Mouse (Mus musculus): ENCODE data around the gene Fcho1. TPM values are rescaled to one million over a fixed set of nuclear protein-coding genes. Genes with fewer than 3 reads are reported as not detected.

The Fcho1 gene
- total and polyA plus RNA-seq, 2 experiments from 2014 or later: 89.5 to 114 TPM

GRCm38 (mm10) chr8:71682832-71683231 is 42.7 kb downstream of the Fcho1 start:
- WGBS: 60% methylated on average over 12 of the region's 12 CpGs
- Histone ChIP-seq H3K36me3 (ENCODE audit: insufficient read depth, low read length) (no peaks in the 10 kb centered on the region), H3K4me2 (ENCODE audit: low read depth, low read length, poor library complexity, severe bottlenecking) (no peak overlapping the region), H3K27me3 (ENCODE audit: insufficient read depth, low read length) (peaks cover 92% of the 10 kb centered on the region), H3K4me3 (ENCODE audit: low read depth, low read length) (no peak overlapping the region), H3K4me1 (ENCODE audit: insufficient read depth, low read length) (no peaks in the 10 kb centered on the region), H3K9me3 (ENCODE audit: low read length) (no peaks in the 10 kb centered on the region), H3K27ac (ENCODE audit: low read depth, low read length) (no peak overlapping the region), H3K9ac (replicated peaks; ENCODE audit: low read length, poor library complexity, severe bottlenecking) (no peak overlapping the region)
- ATAC-seq (ENCODE audit: low FRiP score) (no peak), DNase-seq (ENCODE audit: low spot score) (no peak)
- no peak for TF ChIP-seq CTCF (IDR thresholded peaks at IDR 0.05)

GRCm38 (mm10) chr8:71681369-71681915 is 44.1 kb downstream of the Fcho1 start:
- TF ChIP-seq CTCF (IDR thresholded peaks at IDR 0.05): no peak

GRCm38 (mm10) chr8:71680471-71680870 is 45.0 kb downstream of the Fcho1 start:
- Histone ChIP-seq H3K9ac (replicated peaks; ENCODE audit: low read length, poor library complexity, severe bottlenecking) (no peak overlapping the region), H3K27ac (ENCODE audit: low read depth, low read length) (no peak overlapping the region), H3K36me3 (ENCODE audit: insufficient read depth, low read length) (no peaks in the 10 kb centered on the region), H3K27me3 (ENCODE audit: insufficient read depth, low read length) (peaks cover 75% of the 10 kb centered on the region), H3K9me3 (ENCODE audit: low read length) (no peaks in the 10 kb centered on the region), H3K4me3 (ENCODE audit: low read depth, low read length) (0 out of 2 replicates have a peak overlapping the region, but pooled peaks have one; percentile 8), H3K4me1 (ENCODE audit: insufficient read depth, low read length) (no peaks in the 10 kb centered on the region; the same call in 1 of the 2 replicates), H3K4me2 (ENCODE audit: low read depth, low read length, poor library complexity, severe bottlenecking) (no peak overlapping the region)
- ATAC-seq (ENCODE audit: low FRiP score): no peak
- DNase-seq (ENCODE audit: low spot score): no peak
- WGBS: 8% methylated on average over 21 of the region's 21 CpGs
- TF ChIP-seq CTCF (IDR thresholded peaks at IDR 0.05): no peak

More at GRCm38 (mm10) chr8:71681369-71681915, 44.1 kb downstream of the Fcho1 start:
- Histone ChIP-seq H3K36me3 (ENCODE audit: insufficient read depth, low read length) (no peaks in the 10 kb centered on the region), H3K4me2 (ENCODE audit: low read depth, low read length, poor library complexity, severe bottlenecking) (no peak overlapping the region), H3K27me3 (ENCODE audit: insufficient read depth, low read length) (peaks cover 83% of the 10 kb centered on the region), H3K27ac (ENCODE audit: low read depth, low read length) (no peak overlapping the region), H3K9ac (replicated peaks; ENCODE audit: low read length, poor library complexity, severe bottlenecking) (no peak overlapping the region), H3K9me3 (ENCODE audit: low read length) (no peaks in the 10 kb centered on the region), H3K4me3 (ENCODE audit: low read depth, low read length) (no peak overlapping the region), H3K4me1 (ENCODE audit: insufficient read depth, low read length) (no peaks in the 10 kb centered on the region)
- no peak for ATAC-seq (ENCODE audit: low FRiP score)
- no peak for DNase-seq (ENCODE audit: low spot score)
- WGBS: 6% methylated on average over 18 of the region's 18 CpGs

GRCm38 (mm10) chr8:71679550-71680168 is 45.9 kb downstream of the Fcho1 start:
- Histone ChIP-seq H3K9ac (replicated peaks; ENCODE audit: low read length, poor library complexity, severe bottlenecking) (0 out of 2 replicates have a peak overlapping the region, but pooled peaks have one; percentile 0), H3K4me1 (ENCODE audit: insufficient read depth, low read length) (no peaks in the 10 kb centered on the region; the same call in 1 of the 2 replicates), H3K27ac (ENCODE audit: low read depth, low read length) (no peak overlapping the region), H3K9me3 (ENCODE audit: low read length) (no peaks in the 10 kb centered on the region), H3K4me3 (ENCODE audit: low read depth, low read length) (peak overlapping the region; percentile 29), H3K27me3 (ENCODE audit: insufficient read depth, low read length) (peaks cover 67% of the 10 kb centered on the region), H3K36me3 (ENCODE audit: insufficient read depth, low read length) (no peaks in the 10 kb centered on the region), H3K4me2 (ENCODE audit: low read depth, low read length, poor library complexity, severe bottlenecking) (peak overlapping the region; percentile 69)
- 4% methylated on average over 44 of the region's 46 CpGs for WGBS
- no peak for TF ChIP-seq CTCF (IDR thresholded peaks at IDR 0.05)
- ATAC-seq (ENCODE audit: low FRiP score) (no peak), DNase-seq (ENCODE audit: low spot score) (peak; percentile 19)

DNA sequence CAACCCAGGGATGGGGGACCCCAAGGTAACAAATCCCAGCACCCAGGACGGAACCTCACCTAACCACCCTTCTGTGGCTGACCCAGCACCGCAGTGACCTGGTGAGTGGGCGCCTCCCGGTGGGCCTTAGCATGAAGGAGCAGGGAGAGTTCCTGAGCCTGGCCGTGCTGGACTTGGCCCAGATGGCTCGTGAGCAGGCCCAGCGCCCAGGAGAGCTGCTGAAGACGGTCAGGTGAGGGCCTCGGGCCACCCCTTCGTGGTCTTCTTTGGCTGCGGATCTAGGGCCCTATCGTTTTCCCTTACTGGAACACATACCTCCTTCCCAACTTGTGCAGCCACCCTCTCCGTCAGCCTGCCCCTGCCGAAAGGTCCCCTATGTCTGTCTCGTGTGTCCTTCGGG is 46.4 kb downstream of the Fcho1 start:
- 13% methylated on average over 16 of the region's 16 CpGs for WGBS
- no peak overlapping the region for H3K27ac ChIP-seq (ENCODE audit: low read depth, low read length)
- no peak for TF ChIP-seq CTCF (IDR thresholded peaks at IDR 0.05)
- DNase-seq (ENCODE audit: low spot score) (no peak), ATAC-seq (ENCODE audit: low FRiP score) (no peak)
- peaks cover 61% of the 10 kb centered on the region for H3K27me3 ChIP-seq (ENCODE audit: insufficient read depth, low read length)
- H3K4me1 ChIP-seq (ENCODE audit: insufficient read depth, low read length): no peaks in the 10 kb centered on the region; the same call in 1 of the 2 replicates
- no peaks in the 10 kb centered on the region for H3K9me3 ChIP-seq (ENCODE audit: low read length)
- H3K4me2 ChIP-seq (ENCODE audit: low read depth, low read length, poor library complexity, severe bottlenecking): peak overlapping the region; percentile 69
- H3K4me3 ChIP-seq (ENCODE audit: low read depth, low read length): peak overlapping the region; percentile 29
- H3K9ac ChIP-seq (replicated peaks; ENCODE audit: low read length, poor library complexity, severe bottlenecking): 0 out of 2 replicates have a peak overlapping the region, but pooled peaks have one; percentile 0
- no peaks in the 10 kb centered on the region for H3K36me3 ChIP-seq (ENCODE audit: insufficient read depth, low read length)

- H3K9me3 ChIP-seq (ENCODE audit: low read length): no peaks in the 10 kb centered on the region
- peaks cover 52% of the 10 kb centered on the region for H3K27me3 ChIP-seq (ENCODE audit: insufficient read depth, low read length)
- H3K9ac ChIP-seq (replicated peaks; ENCODE audit: low read length, poor library complexity, severe bottlenecking): no peak overlapping the region
- TF ChIP-seq CTCF (IDR thresholded peaks at IDR 0.05): no peak
- no peak for ATAC-seq (ENCODE audit: low FRiP score)
- 64% methylated on average over 4 of the region's 4 CpGs for WGBS
- H3K36me3 ChIP-seq (ENCODE audit: insufficient read depth, low read length): no peaks in the 10 kb centered on the region
- H3K4me1 ChIP-seq (ENCODE audit: insufficient read depth, low read length): no peaks in the 10 kb centered on the region; the same call in 1 of the 2 replicates
- H3K4me2 ChIP-seq (ENCODE audit: low read depth, low read length, poor library complexity, severe bottlenecking): no peak overlapping the region
- no peak overlapping the region for H3K4me3 ChIP-seq (ENCODE audit: low read depth, low read length)
- no peak for DNase-seq (ENCODE audit: low spot score)
- H3K27ac ChIP-seq (ENCODE audit: low read depth, low read length): no peak overlapping the region
Observed at GRCm38 (mm10) chr8:71678216-71678615, 47.3 kb downstream of the Fcho1 start.

All from midbrain, postnatal 0 days (tissue).